Mouse (Mus musculus) embryonic facial prominence, embryonic 10.5 days (tissue): ENCODE data around the gene Ankib1. TPM values are rescaled to one million over a fixed set of nuclear protein-coding genes. Genes with fewer than 3 reads are reported as not detected.

Source experiments
- DNase-seq: peaks from one replicate; pipeline ENCODE4 v3.0.0-alpha.2; 2017; ENCODE audit warnings: low spot score
- H3K27ac ChIP-seq: fragments of 300-500 bp; sonication (generic); replicated peaks from 2 replicates; pipeline ENCODE4 v1.5.1; 2016; ENCODE audit warnings: mild to moderate bottlenecking
- H3K27me3 ChIP-seq: fragments of 300-500 bp; sonication (generic); replicated peaks from 2 replicates; pipeline ENCODE4 v1.6.1; 2016; ENCODE audit warnings: low read depth, mild to moderate bottlenecking; ENCODE audit not compliant: poor library complexity, severe bottlenecking
- H3K36me3 ChIP-seq: fragments of 300-500 bp; sonication (generic); replicated peaks from 2 replicates; pipeline ENCODE4 v1.6.1; 2016; ENCODE audit warnings: mild to moderate bottlenecking, moderate library complexity
- H3K4me1 ChIP-seq: fragments of 300-500 bp; sonication (generic); 2 replicates; pipeline ENCODE4 v1.6.1; 2016
- H3K4me3 ChIP-seq: fragments of 300-500 bp; sonication (generic); 2 replicates; pipeline ENCODE4 v1.5.1; 2016; ENCODE audit warnings: mild to moderate bottlenecking, moderate library complexity
- H3K9me3 ChIP-seq: fragments of 300-500 bp; sonication (generic); 2 replicates; pipeline ENCODE4 v1.6.1; 2016; ENCODE audit warnings: mild to moderate bottlenecking
- WGBS: fragments of 180-500 bp; shearing (Covaris S2); methylation state at CpG from one replicate; pipeline ENCODE4 v1.1.7; 2016; 5-methylcytosine and 5-hydroxymethylcytosine counted together
- microRNA-seq: library from miRNA; unstranded; fragments of <30 nt; microRNA quantifications from one replicate; pipeline ENCODE4, GENCODE M21; 2017
- polyA plus RNA-seq: library from polyadenylated mRNA; unstranded; fragments of >200 nt; fragmentation: Nextera tagmentation; extraction: Ambion mirVana; gene quantifications from 2 replicates; pipeline ENCODE4 v1.2.1, GENCODE M21; 2016

The Ankib1 gene
- polyA plus RNA-seq, 1 experiment from 2014 or later: 9.2 TPM

DNA sequence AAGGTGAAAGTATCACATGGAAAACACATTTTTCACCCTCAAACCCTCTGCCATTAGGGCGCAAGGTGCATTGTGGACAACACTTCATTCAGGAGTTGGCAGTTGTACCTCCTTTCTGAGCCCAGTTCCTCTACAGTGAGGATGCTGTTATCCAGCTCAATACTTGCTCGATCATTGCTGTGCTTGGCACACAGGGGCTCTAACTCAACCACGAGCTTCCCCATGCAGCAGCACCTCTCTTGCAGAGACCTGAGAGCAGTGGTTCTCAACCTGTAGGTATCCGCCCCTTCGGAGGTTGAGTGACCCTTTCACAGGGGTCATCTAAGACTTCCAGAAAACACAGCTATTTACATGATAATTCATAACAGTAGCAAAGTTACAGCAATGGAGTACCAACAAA is 151.1 kb downstream of the Ankib1 start:
- no peaks in the 10 kb centered on the region for H3K27me3 ChIP-seq
- WGBS: 88% methylated on average over 5 of the region's 5 CpGs
- H3K36me3 ChIP-seq: no peaks in the 10 kb centered on the region
- DNase-seq: no peak
- H3K4me3 ChIP-seq: no peak overlapping the region
- H3K9me3 ChIP-seq: no peaks in the 10 kb centered on the region
- no peak overlapping the region for H3K27ac ChIP-seq
- peaks cover under 1% of the 10 kb centered on the region; the same call in 1 of the 2 replicates for H3K4me1 ChIP-seq

DNA sequence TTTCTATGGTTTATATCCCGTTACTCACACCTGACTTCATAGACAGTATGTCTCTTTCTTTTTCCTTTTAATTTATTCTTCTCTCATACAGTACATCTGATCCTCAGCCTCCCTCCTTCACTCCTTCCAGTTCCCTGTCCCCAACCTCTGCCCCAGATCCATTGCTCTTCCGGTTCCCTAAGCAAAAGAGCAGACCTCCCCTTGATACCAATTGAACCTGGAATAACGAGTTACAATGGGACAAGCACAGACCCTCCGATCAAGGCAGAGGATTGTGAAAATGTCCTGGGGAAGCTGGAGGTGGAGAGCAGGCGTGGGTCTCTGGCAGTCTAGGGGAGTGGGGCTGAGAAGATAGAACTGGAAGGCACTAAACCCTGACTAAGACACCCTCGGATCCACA is 151.8 kb downstream of the Ankib1 start, which contains the start of gene Tmbim7:
Gene Tmbim7 (plus strand): TSS at position 301 of the 400 bp plus-strand sequence.
- Histone ChIP-seq H3K4me1 (peaks cover 8% of the 10 kb centered on the region), H3K4me3 (no peak within 1 kb of the TSS), H3K27me3 (no peaks in the 10 kb centered on the region), H3K9me3 (no peaks in the 10 kb centered on the region), H3K27ac (no peak within 1 kb of the TSS), H3K36me3 (no peaks in the 10 kb centered on the region)
- 83% methylated on average over 6 of the region's 6 CpGs for WGBS
- no peak for DNase-seq

DNA sequence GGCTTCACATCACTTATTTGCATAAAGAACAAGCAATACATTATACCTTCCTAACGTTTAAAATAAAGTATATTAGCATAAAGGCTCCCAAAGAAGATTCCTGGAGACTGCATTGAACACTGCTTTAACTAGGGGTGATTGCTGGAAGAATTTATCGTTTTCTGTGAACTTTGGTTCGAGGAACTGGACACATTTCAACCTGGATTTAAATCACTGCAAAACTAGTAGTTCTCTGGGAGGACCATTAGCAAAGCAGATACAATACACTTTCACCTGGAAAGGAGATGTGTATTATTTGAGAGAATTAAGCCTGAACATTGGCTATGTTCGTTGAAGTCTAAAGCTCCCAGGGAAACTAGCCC is 153.9 kb downstream of the Ankib1 start:
- Histone ChIP-seq H3K36me3 (peaks cover 18% of the 10 kb centered on the region), H3K27me3 (no peaks in the 10 kb centered on the region), H3K27ac (no peak overlapping the region), H3K9me3 (no peaks in the 10 kb centered on the region), H3K4me1 (peaks cover 15% of the 10 kb centered on the region), H3K4me3 (no peak overlapping the region)
- 76% methylated on average over 4 of the region's 4 CpGs for WGBS
- no peak for DNase-seq

DNA sequence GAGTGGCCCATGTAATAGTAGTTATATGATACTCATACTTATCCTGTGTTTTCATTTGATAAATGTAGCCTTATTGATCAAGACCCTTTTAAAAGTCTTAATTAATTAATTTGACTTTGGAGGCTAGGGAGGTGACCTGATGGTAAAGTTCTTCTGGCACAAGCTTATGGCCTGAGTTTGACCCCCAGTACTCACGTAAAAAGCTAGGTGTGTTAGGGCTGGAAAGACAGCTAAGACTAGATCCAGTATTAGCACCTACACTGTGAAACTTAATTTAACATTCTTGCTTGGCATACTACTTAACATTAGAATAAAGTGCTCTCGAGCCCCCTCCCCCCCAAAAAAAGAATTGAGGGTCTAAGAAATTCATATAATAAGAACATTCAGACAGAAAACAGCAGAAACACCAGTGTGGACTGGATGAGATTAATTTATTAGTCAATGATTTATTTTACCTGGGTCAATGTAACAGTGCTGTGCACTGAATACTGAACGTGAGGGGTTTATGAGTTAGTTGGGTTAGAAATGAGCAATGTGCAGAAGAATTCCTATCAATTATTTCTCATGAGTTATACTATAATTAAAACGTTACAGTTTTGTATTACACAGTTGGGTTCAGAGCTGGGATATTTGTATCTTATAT is 154.4 kb downstream of the Ankib1 start:
- Histone ChIP-seq H3K4me1 (peaks cover 15% of the 10 kb centered on the region), H3K9me3 (no peaks in the 10 kb centered on the region), H3K4me3 (peak overlapping the region; percentile 95), H3K36me3 (peaks cover 23% of the 10 kb centered on the region), H3K27me3 (no peaks in the 10 kb centered on the region), H3K27ac (peak overlapping the region; percentile 96)
- no peak for DNase-seq
- 59% methylated on average over 4 of the region's 4 CpGs for whole genome bisulfite sequencing

DNA sequence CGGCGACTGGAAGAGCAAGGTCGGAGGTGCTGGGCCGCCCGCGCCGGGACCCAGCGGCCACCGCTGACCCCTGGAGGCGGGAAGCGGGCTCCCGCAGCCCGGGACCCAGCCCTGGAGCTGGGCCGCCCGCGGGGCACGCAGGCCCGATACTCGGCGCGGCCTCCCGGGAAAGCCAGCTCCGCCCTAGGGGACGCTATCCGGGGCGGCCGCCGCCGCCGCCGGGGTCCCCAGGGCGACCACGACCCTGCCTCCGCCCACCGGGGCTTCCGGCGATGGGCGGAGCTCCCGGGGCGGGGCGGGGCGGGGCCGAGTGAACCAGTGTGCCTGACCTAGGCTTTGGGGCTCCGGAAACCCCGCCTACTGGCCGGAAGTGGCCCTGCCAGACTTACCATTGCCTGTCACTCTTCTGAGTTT is 155.0 kb downstream of the Ankib1 start:
- Histone ChIP-seq H3K27ac (peak overlapping the region; percentile 96), H3K4me1 (peaks cover 15% of the 10 kb centered on the region), H3K4me3 (peak overlapping the region; percentile 95), H3K36me3 (peaks cover 29% of the 10 kb centered on the region), H3K9me3 (no peaks in the 10 kb centered on the region), H3K27me3 (no peaks in the 10 kb centered on the region)
- WGBS: under 1% methylated on average over 46 of the region's 46 CpGs
- peak; percentile 96 for DNase-seq

DNA sequence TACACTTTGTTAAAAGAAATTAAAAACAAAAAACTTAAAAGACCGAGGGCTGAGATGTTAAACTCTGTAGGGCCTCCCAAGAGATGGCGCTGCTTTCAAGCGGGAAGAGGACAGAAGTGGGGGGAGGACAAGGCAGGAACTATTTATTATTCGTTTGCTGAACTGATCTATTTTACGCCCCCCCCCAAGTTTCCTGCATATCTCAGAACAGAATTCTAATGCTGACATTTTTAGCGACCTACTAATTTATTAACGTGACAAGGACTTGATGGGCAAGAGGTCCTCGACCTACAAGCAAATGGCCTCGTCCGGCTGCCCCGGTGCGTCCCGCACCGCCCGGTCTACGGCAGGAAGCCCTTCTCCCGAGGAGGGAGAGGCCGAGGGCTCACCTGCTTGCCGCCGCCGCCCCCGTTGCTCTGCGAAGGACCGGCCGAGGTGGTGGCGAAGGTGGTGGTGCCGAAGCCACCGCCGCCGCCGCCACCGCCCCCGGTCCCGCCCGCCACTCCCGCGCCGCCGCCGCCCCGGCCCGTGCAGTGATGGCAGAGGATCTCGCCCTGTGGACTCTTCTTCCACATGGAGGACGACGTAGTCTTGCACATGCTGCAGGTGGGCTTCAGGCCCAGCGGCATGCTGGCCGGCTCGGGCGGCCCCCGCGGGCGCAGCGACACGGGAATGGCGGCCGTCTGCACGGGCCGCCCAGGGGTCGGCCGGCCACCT is 155.6 kb downstream of the Ankib1 start:
- peak overlapping the region; percentile 95 for H3K4me3 ChIP-seq
- peak; percentile 75 for DNase-seq
- H3K36me3 ChIP-seq: peaks cover 35% of the 10 kb centered on the region
- H3K9me3 ChIP-seq: no peaks in the 10 kb centered on the region
- H3K27me3 ChIP-seq: no peaks in the 10 kb centered on the region
- under 1% methylated on average over 60 of the region's 60 CpGs for WGBS
- H3K4me1 ChIP-seq: peaks cover 15% of the 10 kb centered on the region
- peak overlapping the region; percentile 96 for H3K27ac ChIP-seq

DNA sequence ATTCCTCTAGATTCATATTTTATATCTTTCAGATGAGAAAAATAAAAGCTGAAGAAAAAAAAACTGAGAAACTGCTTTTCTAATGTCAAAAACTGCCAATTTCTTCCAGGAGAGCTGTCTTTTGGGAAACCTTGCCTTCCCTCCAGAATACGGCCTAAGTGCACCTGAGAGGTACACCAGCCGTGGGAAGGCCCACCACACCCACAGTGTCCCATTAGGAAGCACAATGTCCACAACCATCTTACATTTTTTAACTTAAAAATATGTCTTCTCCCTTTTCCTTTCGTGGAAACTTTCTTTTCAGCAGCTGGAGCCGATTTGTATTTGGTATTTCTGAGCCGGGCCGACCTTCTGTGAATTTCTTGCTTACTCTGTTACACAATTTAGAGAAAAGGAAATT is 156.2 kb downstream of the Ankib1 start:
- H3K27ac ChIP-seq: no peak overlapping the region; the same call in 1 of the 2 replicates
- H3K27me3 ChIP-seq: no peaks in the 10 kb centered on the region
- 32% methylated on average over 6 of the region's 6 CpGs for WGBS
- no peak for DNase-seq
- H3K4me1 ChIP-seq: peaks cover 15% of the 10 kb centered on the region
- peaks cover 41% of the 10 kb centered on the region for H3K36me3 ChIP-seq
- H3K4me3 ChIP-seq: peak overlapping the region; percentile 95
- H3K9me3 ChIP-seq: no peaks in the 10 kb centered on the region

DNA sequence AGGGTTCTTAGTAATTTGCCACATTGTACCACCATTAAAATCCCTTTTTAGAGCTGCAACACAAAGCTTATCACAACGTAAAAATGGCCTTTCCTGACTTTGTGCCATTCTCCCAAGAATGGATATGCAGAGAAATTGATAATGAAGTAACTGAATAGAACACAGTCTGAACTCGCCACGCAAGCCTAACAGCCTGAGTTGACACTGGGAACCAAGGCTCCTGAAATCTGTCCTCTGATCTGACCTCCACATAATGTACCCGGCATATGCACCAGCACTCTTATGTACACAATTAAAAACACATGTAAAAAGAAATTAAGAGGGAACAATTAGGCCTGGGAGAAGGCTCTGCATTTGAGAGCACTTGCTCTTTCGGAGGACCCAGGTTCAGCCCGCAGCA is 157.4 kb downstream of the Ankib1 start:
- Histone ChIP-seq H3K4me1 (peaks cover 15% of the 10 kb centered on the region), H3K27ac (no peak overlapping the region), H3K27me3 (no peaks in the 10 kb centered on the region), H3K4me3 (peak overlapping the region; percentile 16; the same call in 1 of the 2 replicates), H3K9me3 (no peaks in the 10 kb centered on the region), H3K36me3 (peaks cover 53% of the 10 kb centered on the region)
- no peak for DNase-seq
- 69% methylated on average over 6 of the region's 6 CpGs for WGBS

DNA sequence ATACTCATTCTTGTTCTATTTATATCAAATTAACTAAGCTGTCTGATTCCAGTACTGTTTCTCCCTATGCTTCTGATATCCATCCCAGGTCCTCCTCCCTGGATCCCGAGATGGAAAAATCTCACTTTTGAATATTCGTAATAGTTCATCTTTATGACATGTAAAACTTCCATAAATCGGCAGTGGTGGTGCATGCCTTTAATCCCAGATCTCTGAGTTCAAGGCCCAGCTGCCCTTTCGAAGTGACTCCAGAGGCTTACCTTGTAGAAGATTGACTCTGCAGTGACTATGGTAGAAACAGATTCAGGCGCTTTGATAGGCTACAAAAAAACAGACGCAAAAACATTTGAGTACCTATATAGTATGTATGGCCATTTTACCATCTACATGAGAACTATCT is 158.1 kb downstream of the Ankib1 start:
- no peaks in the 10 kb centered on the region for H3K27me3 ChIP-seq

More for the DNA sequence above, 158.1 kb downstream of the Ankib1 start:
- 94% methylated on average over 6 of the region's 6 CpGs for WGBS
- Histone ChIP-seq H3K9me3 (no peaks in the 10 kb centered on the region), H3K27ac (no peak overlapping the region), H3K4me1 (peaks cover 15% of the 10 kb centered on the region), H3K36me3 (peaks cover 60% of the 10 kb centered on the region), H3K4me3 (no peak overlapping the region)
- no peak for DNase-seq

Small RNAs within 50 kb of the gene (microRNA-seq; reads per million reads assigned to microRNA genes)
- gene Gm22926 (not detected), gene Gm26238 (not detected)

Other genes starting within 250 kb of the Ankib1 start
- gene 1700109H08Rik, start 231.4 kb downstream of the Ankib1 start, polyA plus RNA-seq: 3.9 and 4.0 TPM in 2 replicates
- 13.5 TPM in 2 replicates for gene Pex1, start 206.9 kb downstream of the Ankib1 start, polyA plus RNA-seq
- 11.9 and 15.6 TPM in 2 replicates for gene Rbm48, start 206.3 kb downstream of the Ankib1 start, polyA plus RNA-seq
- gene Tmbim7, start 151.7 kb downstream of the Ankib1 start, polyA plus RNA-seq: not detected in 2 replicates
- 70.3 and 72.5 TPM in 2 replicates for gene Gatad1, start 145.7 kb downstream of the Ankib1 start, polyA plus RNA-seq
- 57.1 and 57.8 TPM in 2 replicates for gene Krit1, start 259 bp upstream of the Ankib1 start, polyA plus RNA-seq
- 0.07 TPM in 1 of 2 replicates, not detected in the other for gene Lrrd1, start 42.2 kb upstream of the Ankib1 start, polyA plus RNA-seq
- 8.6 and 10.8 TPM in 2 replicates for gene Mterf1a, start 91.0 kb upstream of the Ankib1 start, polyA plus RNA-seq
- 113 and 119 TPM in 2 replicates for gene Akap9, start 125.1 kb upstream of the Ankib1 start, polyA plus RNA-seq